Mouse (Mus musculus) ES-E14 (cell line): ENCODE data around the gene Tas2r135. TPM values are rescaled to one million over a fixed set of nuclear protein-coding genes. Genes with fewer than 3 reads are reported as not detected.

Experiments
- DNase-seq: peaks from one replicate; pipeline ENCODE4 v3.0.0-alpha.2; 2013; ENCODE audit warnings: low read depth, low spot score
- H3K27ac ChIP-seq: 2 replicates; pipeline ENCODE4 v1.5.1; 2012; ENCODE audit warnings: low read depth, mild to moderate bottlenecking, low read length, moderate library complexity, mixed read lengths; ENCODE audit not compliant: poor library complexity, insufficient read depth, severe bottlenecking
- H3K36me3 ChIP-seq: 2 replicates; pipeline ENCODE4 v1.6.1; 2012; ENCODE audit warnings: mild to moderate bottlenecking, low read length, moderate library complexity, mixed read lengths; ENCODE audit not compliant: control insufficient read depth, poor library complexity, insufficient read depth, severe bottlenecking
- H3K4me1 ChIP-seq, 2 experiments: fragments of 150-350 bp in 1 of 2; sonication (generic) in 1 of 2; 2 replicates each; pipeline ENCODE4 v1.6.1; 2012; ENCODE audit warnings: low read length in 2 of 2, mild to moderate bottlenecking in 1 of 2, mixed read lengths in 1 of 2; ENCODE audit not compliant: control insufficient read depth in 2 of 2, insufficient read depth in 2 of 2, poor library complexity in 1 of 2
- H3K4me3 ChIP-seq, 2 experiments: fragments of 150-350 bp in 1 of 2; sonication (generic) in 1 of 2; 2 replicates each; pipeline ENCODE4 v1.5.1; 2012; ENCODE audit warnings: low read length in 2 of 2, low read depth in 1 of 2, mild to moderate bottlenecking in 1 of 2, mixed read lengths in 1 of 2; ENCODE audit not compliant: insufficient read depth in 1 of 2, poor library complexity in 1 of 2, severe bottlenecking in 1 of 2
- H3K9ac ChIP-seq: 2 replicates; pipeline ENCODE4 v1.6.1; 2012; ENCODE audit warnings: low read depth, mild to moderate bottlenecking, low read length, mixed read lengths; ENCODE audit not compliant: poor library complexity, insufficient read depth, severe bottlenecking
- H3K9me3 ChIP-seq: fragments of 150-350 bp; sonication (generic); 2 replicates; pipeline ENCODE4 v1.6.1; 2012; ENCODE audit warnings: low read depth, mild to moderate bottlenecking, low read length; ENCODE audit not compliant: control insufficient read depth, insufficient read depth
- CHD2 ChIP-seq: IDR thresholded peaks from 2 replicates; pipeline ENCODE4 v1.6.1; 2014; ENCODE audit warnings: mild to moderate bottlenecking, low read depth, low read length, inconsistent platforms
- HCFC1 ChIP-seq: IDR thresholded peaks from 2 replicates; pipeline ENCODE4 v1.6.1; 2012; ENCODE audit warnings: low read length, inconsistent platforms, borderline replicate concordance; ENCODE audit not compliant: insufficient read depth
- MAFK ChIP-seq: IDR thresholded peaks from 2 replicates; pipeline ENCODE4 v1.6.1; 2014; ENCODE audit warnings: mild to moderate bottlenecking, low read depth, low read length, inconsistent platforms; ENCODE audit not compliant: insufficient read depth
- ZC3H11A ChIP-seq: IDR thresholded peaks from 2 replicates; pipeline ENCODE4 v1.6.1; 2012; ENCODE audit warnings: low read depth, mild to moderate bottlenecking, inconsistent platforms, low read length, borderline replicate concordance
- ZNF384 ChIP-seq: IDR thresholded peaks from 2 replicates; pipeline ENCODE4 v1.6.1; 2012; ENCODE audit warnings: low read depth, low read length, inconsistent platforms
- in situ Hi-C, 2 experiments: fragments of 600-800 bp; cut with MboI; formaldehyde crosslinking; loops; one replicate each; pipeline ENCODE4 v1.15.1; 2025; ENCODE audit warnings: low sequenced_read_pairs in 2 of 2, inconsistent platforms in 1 of 2; ENCODE audit not compliant: unreplicated experiment in 2 of 2
- total RNA-seq: library from RNA; depleted of rRNA; stranded (reverse); fragments of 300-350 nt; gene quantifications from 2 replicates; pipeline ENCODE4 v1.2.3, GENCODE M21; 2012

The Tas2r135 gene
- total RNA-seq, 1 experiment, result not detected

DNA sequence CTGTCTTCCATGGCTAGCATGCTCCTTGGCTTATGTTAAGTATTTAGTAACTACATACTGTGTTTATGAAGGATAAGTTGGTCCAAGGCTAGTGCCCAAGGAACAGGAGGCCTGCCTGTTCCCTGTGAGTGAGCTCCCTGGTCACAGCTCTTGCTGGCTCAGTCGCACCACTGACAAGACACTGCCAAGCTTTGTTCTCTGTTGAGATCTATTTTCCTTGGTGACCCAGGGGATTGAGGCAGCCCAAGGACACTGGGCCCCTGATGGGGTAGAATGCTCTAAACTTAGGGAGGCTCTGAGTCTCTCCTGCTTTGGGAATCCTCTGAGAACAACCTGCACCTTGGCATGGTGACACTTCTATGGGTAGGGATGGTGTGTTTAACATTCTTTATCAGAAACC, 43.2 kb upstream of the Tas2r135 start:
- Histone ChIP-seq H3K9ac (no peak overlapping the region), H3K27ac (no peak overlapping the region), H3K4me3 (no peak overlapping the region), H3K4me1 (peaks cover 0 to 2% of the 10 kb centered on the region in 2 experiments; a peak in 1 of 4 replicates), H3K9me3 (no peaks in the 10 kb centered on the region), H3K36me3 (peaks cover 19% of the 10 kb centered on the region; the same call in 1 of the 2 replicates)
- no peak for DNase-seq
- in situ Hi-C loops, result no loop called here
- TF ChIP-seq ZNF384 (no peak), MAFK (no peak), ZC3H11A (no peak), HCFC1 (no peak), CHD2 (no peak)

DNA sequence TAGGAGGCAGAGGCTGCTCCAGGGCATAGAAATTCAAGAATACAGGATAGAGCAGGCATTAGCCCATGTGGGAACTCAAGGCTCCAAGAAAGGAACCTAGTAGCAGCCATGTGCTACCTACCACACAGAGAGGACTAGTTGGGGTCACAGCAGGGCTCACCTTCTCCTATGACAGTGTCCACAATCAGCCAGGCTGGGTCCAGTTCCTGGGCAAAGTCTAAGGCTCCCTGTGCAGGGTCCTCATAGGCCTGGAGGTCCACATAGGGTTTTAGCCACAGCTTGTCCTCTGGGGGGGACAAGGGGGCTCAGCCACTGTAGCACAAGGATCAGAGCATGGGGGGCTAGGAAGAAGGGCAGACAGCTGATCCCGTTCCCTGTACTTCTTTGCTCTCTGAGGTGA, 42.7 kb upstream of the Tas2r135 start:
- Histone ChIP-seq H3K27ac (no peak overlapping the region), H3K4me1 (peaks cover 0 to 2% of the 10 kb centered on the region in 2 experiments; a peak in 1 of 4 replicates), H3K9ac (no peak overlapping the region), H3K36me3 (peaks cover 18% of the 10 kb centered on the region; the same call in 1 of the 2 replicates), H3K9me3 (no peaks in the 10 kb centered on the region), H3K4me3 (no peak overlapping the region)
- TF ChIP-seq ZNF384 (no peak), CHD2 (no peak), HCFC1 (no peak), MAFK (no peak), ZC3H11A (no peak)
- no peak for DNase-seq
- in situ Hi-C loops, result no loop called here

DNA sequence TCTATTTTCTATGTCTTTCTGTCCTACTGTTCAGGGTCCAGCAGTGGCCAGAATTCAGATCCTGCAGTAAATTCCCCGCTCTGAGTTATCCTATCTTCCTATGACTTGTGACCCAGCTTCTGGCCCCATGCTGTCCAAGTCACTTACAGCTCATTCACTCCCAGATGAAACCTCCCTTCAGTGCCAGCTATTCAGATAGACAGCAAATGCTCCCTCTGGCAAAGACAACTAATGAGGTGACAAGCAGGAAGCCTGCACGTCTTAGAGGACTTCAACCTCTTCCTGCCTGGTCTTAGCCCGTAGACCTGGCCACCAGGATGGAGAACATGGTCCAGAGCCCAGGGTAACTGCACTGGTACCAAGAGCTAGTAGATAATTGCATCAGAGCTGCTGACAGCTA, 42.3 kb upstream of the Tas2r135 start:
- peaks cover 14% of the 10 kb centered on the region; the same call in 1 of the 2 replicates for H3K36me3 ChIP-seq
- H3K9me3 ChIP-seq, result no peaks in the 10 kb centered on the region
- no peak overlapping the region for H3K4me3 ChIP-seq
- DNase-seq, result no peak
- H3K9ac ChIP-seq, result no peak overlapping the region
- H3K4me1 ChIP-seq, result no peaks in the 10 kb centered on the region
- no peak overlapping the region for H3K27ac ChIP-seq
- in situ Hi-C loops, result no loop called here
- TF ChIP-seq ZNF384, result no peak
- TF ChIP-seq HCFC1, result no peak
- TF ChIP-seq MAFK, result no peak
- TF ChIP-seq ZC3H11A, result no peak
- no peak for TF ChIP-seq CHD2

GRCm38 (mm10) chr6:42364066-42364465, 41.2 kb upstream of the Tas2r135 start:
- H3K9me3 ChIP-seq, result no peaks in the 10 kb centered on the region
- TF ChIP-seq MAFK (no peak), HCFC1 (no peak), CHD2 (no peak), ZC3H11A (no peak), ZNF384 (no peak)
- no peak overlapping the region for H3K27ac ChIP-seq
- no peaks in the 10 kb centered on the region for H3K4me1 ChIP-seq
- no peak overlapping the region for H3K4me3 ChIP-seq
- in situ Hi-C loops, result no loop called here
- DNase-seq, result no peak
- peaks cover 8% of the 10 kb centered on the region; the same call in 1 of the 2 replicates for H3K36me3 ChIP-seq
- no peak overlapping the region for H3K9ac ChIP-seq

- in situ Hi-C loops, result no loop called here
- Histone ChIP-seq H3K9me3 (no peaks in the 10 kb centered on the region), H3K27ac (no peak overlapping the region), H3K36me3 (peaks cover 7% of the 10 kb centered on the region; the same call in 1 of the 2 replicates), H3K4me1 (no peaks in the 10 kb centered on the region), H3K9ac (no peak overlapping the region), H3K4me3 (no peak overlapping the region)
- no peak for DNase-seq
- no peak for TF ChIP-seq ZNF384
- no peak for TF ChIP-seq MAFK
- TF ChIP-seq ZC3H11A, result no peak
- no peak for TF ChIP-seq CHD2
- TF ChIP-seq HCFC1, result no peak
Observed at GRCm38 (mm10) chr6:42364607-42365006, 40.6 kb upstream of the Tas2r135 start.
